Mouse (Mus musculus) heart, postnatal 14 days (tissue): ENCODE measurements at regions not wholly inside any gene's neighbourhood (a gene's known extent, or its start where the extent isn't known, plus 50 kb on each side); places are given as distances from the start of the nearest gene placed in this dataset.

Source experiments
- DNase-seq, 2 experiments: peaks; one replicate each; pipeline ENCODE4 v3.0.0; 2021 to 2022
- intact Hi-C: fragments of 180-260 bp; cut with DNase I; formaldehyde crosslinking; loops from one replicate; pipeline ENCODE4 v1.15.1; 2025

- DNase-seq: peak; percentile 1 to 3
- intact Hi-C loops: no loop called here
These were observed 73.1 kb downstream of the Rps15a start for GRCm38 (mm10) chr7:118042914-118043313.

- intact Hi-C loops: no loop called here
- DNase-seq: no peak
These were observed 76.1 kb downstream of the Rps15a start for GRCm38 (mm10) chr7:118039862-118040261.

GRCm38 (mm10) chr7:118037062-118037461, 78.9 kb downstream of the Rps15a start:
- intact Hi-C loops: no loop called here
- no peak for DNase-seq

- intact Hi-C loops: no loop called here
- no peak for DNase-seq
These were observed 89.9 kb downstream of the Rps15a start for GRCm38 (mm10) chr7:118026106-118026526.

GRCm38 (mm10) chr7:118004620-118005019, 111.4 kb downstream of the Rps15a start:
- DNase-seq: no peak
- intact Hi-C loops: no loop called here

- intact Hi-C loops: no loop called here
- DNase-seq: no peak
These were observed 114.1 kb downstream of the Rps15a start for GRCm38 (mm10) chr7:118001881-118002280.

- intact Hi-C loops: no loop called here
These were observed 114.9 kb downstream of the Rps15a start for GRCm38 (mm10) chr7:118001121-118001520.

GRCm38 (mm10) chr7:117982177-117982576, 133.8 kb downstream of the Rps15a start:
- intact Hi-C loops: no loop called here
- DNase-seq: no peak

More at GRCm38 (mm10) chr7:118001121-118001520, 114.9 kb downstream of the Rps15a start:
- peak; percentile 61 to 76 for DNase-seq

GRCm38 (mm10) chr7:117971176-117971575, 144.8 kb downstream of the Rps15a start:
- DNase-seq: no peak
- intact Hi-C loops: no loop called here

GRCm38 (mm10) chr7:117943435-117943834, 172.6 kb downstream of the Rps15a start:
- no peak for DNase-seq
- intact Hi-C loops: no loop called here

- intact Hi-C loops: no loop called here
- no peak for DNase-seq
These were observed 176.4 kb downstream of the Rps15a start for GRCm38 (mm10) chr7:117939618-117940017.

- DNase-seq: no peak
- intact Hi-C loops: no loop called here
These were observed 181.1 kb downstream of the Rps15a start for GRCm38 (mm10) chr7:117934908-117935307.

- no peak for DNase-seq
- intact Hi-C loops: no loop called here
These were observed 184.6 kb downstream of the Rps15a start for GRCm38 (mm10) chr7:117931234-117931895.

GRCm38 (mm10) chr7:117930392-117930791, 185.6 kb downstream of the Rps15a start:
- intact Hi-C loops: no loop called here
- no peak for DNase-seq

- intact Hi-C loops: no loop called here
These were observed 189.6 kb downstream of the Rps15a start for GRCm38 (mm10) chr7:117926396-117926795.

GRCm38 (mm10) chr7:117922270-117922669, 193.7 kb downstream of the Rps15a start:
- intact Hi-C loops: no loop called here
- no peak for DNase-seq

More at GRCm38 (mm10) chr7:117926396-117926795, 189.6 kb downstream of the Rps15a start:
- no peak for DNase-seq

- intact Hi-C loops: no loop called here
- DNase-seq: no peak
These were observed 197.6 kb downstream of the Rps15a start for GRCm38 (mm10) chr7:117918206-117918995.

- no peak for DNase-seq
- intact Hi-C loops: no loop called here
These were observed 199.1 kb downstream of the Rps15a start for GRCm38 (mm10) chr7:117916915-117917314.

GRCm38 (mm10) chr7:117912453-117912852, 203.5 kb downstream of the Rps15a start:
- intact Hi-C loops: no loop called here
- DNase-seq: peak in 1 of 2 experiments; percentile 13

- no peak for DNase-seq
- intact Hi-C loops: no loop called here
These were observed 204.9 kb downstream of the Rps15a start for GRCm38 (mm10) chr7:117911062-117911461.

GRCm38 (mm10) chr7:117896528-117896927, 219.5 kb downstream of the Rps15a start:
- peak; percentile 22 to 43 for DNase-seq

GRCm38 (mm10) chr7:117887288-117887687, 228.7 kb downstream of the Rps15a start:
- intact Hi-C loops: no loop called here
- DNase-seq: no peak

More at GRCm38 (mm10) chr7:117896528-117896927, 219.5 kb downstream of the Rps15a start:
- intact Hi-C loops: no loop called here
